Mouse (Mus musculus) lung, embryonic 16.5 days (tissue): ENCODE results near the gene C77080. TPM values are rescaled to one million over a fixed set of nuclear protein-coding genes. Genes with fewer than 3 reads are reported as not detected.

ENCODE experiments used
- ATAC-seq: fragments of 200-750 bp; cut with Nextera tagmentation; 2 replicates; pipeline ENCODE4 v1.8.0; 2017; ENCODE audit warnings: low read depth, mild to moderate bottlenecking, moderate library complexity
- H3K27ac ChIP-seq: fragments of 300-500 bp; sonication (generic); 2 replicates; pipeline ENCODE4 v1.5.1; 2014; ENCODE audit warnings: mild to moderate bottlenecking, control low read depth, low read length
- H3K27me3 ChIP-seq: fragments of 300-500 bp; sonication (generic); 2 replicates; pipeline ENCODE4 v1.6.1; 2014; ENCODE audit warnings: low read depth, low read length, mixed read lengths; ENCODE audit not compliant: control insufficient read depth, insufficient read depth
- H3K36me3 ChIP-seq: fragments of 300-500 bp; sonication (generic); 2 replicates; pipeline ENCODE4 v1.6.1; 2014; ENCODE audit warnings: low read length; ENCODE audit not compliant: control insufficient read depth, insufficient read depth
- H3K4me1 ChIP-seq: fragments of 300-500 bp; sonication (generic); replicated peaks from 2 replicates; pipeline ENCODE4 v1.6.1; 2014; ENCODE audit warnings: low read length, mixed read lengths; ENCODE audit not compliant: control insufficient read depth, insufficient read depth
- H3K4me2 ChIP-seq: fragments of 300-500 bp; sonication (generic); 2 replicates; pipeline ENCODE4 v1.6.1; 2014; ENCODE audit warnings: low read depth, low read length, control low read depth
- H3K4me3 ChIP-seq: fragments of 300-500 bp; sonication (generic); 2 replicates; pipeline ENCODE4 v1.5.1; 2014; ENCODE audit warnings: mild to moderate bottlenecking, low read length, control low read depth
- H3K9ac ChIP-seq: fragments of 300-500 bp; sonication (generic); 2 replicates; pipeline ENCODE4 v1.6.1; 2014; ENCODE audit warnings: low read length, control low read depth
- H3K9me3 ChIP-seq: fragments of 300-500 bp; sonication (generic); 2 replicates; pipeline ENCODE4 v1.6.1; 2016; ENCODE audit warnings: low read length; ENCODE audit not compliant: control insufficient read depth
- WGBS: fragments of 180-500 bp; shearing (Covaris S2); extraction: QIAGEN DNeasy Blood & Tissue Kit; methylation state at CpG from one replicate; pipeline ENCODE4 v1.1.7; 2014; 5-methylcytosine and 5-hydroxymethylcytosine counted together
- polyA plus RNA-seq: library from polyadenylated mRNA; unstranded; fragments of >200 nt; fragmentation: Nextera tagmentation; extraction: Ambion mirVana; gene quantifications from 2 replicates; pipeline ENCODE4 v1.2.1, GENCODE M21; 2015

C77080 gene
- polyA plus RNA-seq, 1 experiment from 2014 or later, result 3.4 TPM

- Histone ChIP-seq H3K27me3 (peaks cover 2% of the 10 kb centered on the region; the same call in 1 of the 2 replicates), H3K36me3 (peaks cover 7% of the 10 kb centered on the region; the same call in 1 of the 2 replicates), H3K27ac (no peak overlapping the region), H3K4me3 (no peak overlapping the region), H3K9me3 (no peaks in the 10 kb centered on the region), H3K4me2 (peak overlapping the region; percentile 50), H3K4me1 (peaks cover 25% of the 10 kb centered on the region), H3K9ac (peak overlapping the region; percentile 10)
- ATAC-seq, result peak; percentile 49; the same call in 1 of the 2 replicates
- 23% methylated on average over 5 of the region's 5 CpGs for WGBS
Observed at GRCm38 (mm10) chr4:129226441-129226963, 34.7 kb downstream of the C77080 start.

DNA sequence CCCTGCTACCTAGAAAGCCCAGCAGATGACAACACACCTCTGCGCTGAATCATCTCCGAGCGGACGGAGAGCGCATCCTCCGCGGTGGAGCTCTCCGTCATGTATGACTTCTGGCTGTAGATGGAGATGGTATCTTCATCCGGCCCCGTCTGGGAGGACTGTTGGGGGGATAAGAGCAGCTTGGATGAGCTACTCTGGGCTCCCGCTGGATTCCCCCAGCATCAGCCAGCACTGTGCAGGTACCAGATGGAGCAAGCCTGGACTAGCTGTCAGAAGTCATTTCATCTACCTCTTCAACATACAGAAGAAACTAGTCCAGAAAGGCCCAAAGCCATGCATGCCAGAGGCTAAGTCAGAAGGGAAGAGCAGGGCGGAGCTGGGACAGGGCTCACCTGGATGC lies 35.9 kb downstream of the C77080 start:
- WGBS, result 98% methylated on average over 12 of the region's 12 CpGs
- peaks cover 2% of the 10 kb centered on the region; the same call in 1 of the 2 replicates for H3K27me3 ChIP-seq
- no peak overlapping the region for H3K27ac ChIP-seq
- peaks cover 7% of the 10 kb centered on the region; the same call in 1 of the 2 replicates for H3K36me3 ChIP-seq
- H3K4me1 ChIP-seq, result peaks cover 21% of the 10 kb centered on the region
- no peak overlapping the region for H3K9ac ChIP-seq
- no peak overlapping the region for H3K4me3 ChIP-seq
- H3K9me3 ChIP-seq, result no peaks in the 10 kb centered on the region
- no peak for ATAC-seq
- no peak overlapping the region for H3K4me2 ChIP-seq

DNA sequence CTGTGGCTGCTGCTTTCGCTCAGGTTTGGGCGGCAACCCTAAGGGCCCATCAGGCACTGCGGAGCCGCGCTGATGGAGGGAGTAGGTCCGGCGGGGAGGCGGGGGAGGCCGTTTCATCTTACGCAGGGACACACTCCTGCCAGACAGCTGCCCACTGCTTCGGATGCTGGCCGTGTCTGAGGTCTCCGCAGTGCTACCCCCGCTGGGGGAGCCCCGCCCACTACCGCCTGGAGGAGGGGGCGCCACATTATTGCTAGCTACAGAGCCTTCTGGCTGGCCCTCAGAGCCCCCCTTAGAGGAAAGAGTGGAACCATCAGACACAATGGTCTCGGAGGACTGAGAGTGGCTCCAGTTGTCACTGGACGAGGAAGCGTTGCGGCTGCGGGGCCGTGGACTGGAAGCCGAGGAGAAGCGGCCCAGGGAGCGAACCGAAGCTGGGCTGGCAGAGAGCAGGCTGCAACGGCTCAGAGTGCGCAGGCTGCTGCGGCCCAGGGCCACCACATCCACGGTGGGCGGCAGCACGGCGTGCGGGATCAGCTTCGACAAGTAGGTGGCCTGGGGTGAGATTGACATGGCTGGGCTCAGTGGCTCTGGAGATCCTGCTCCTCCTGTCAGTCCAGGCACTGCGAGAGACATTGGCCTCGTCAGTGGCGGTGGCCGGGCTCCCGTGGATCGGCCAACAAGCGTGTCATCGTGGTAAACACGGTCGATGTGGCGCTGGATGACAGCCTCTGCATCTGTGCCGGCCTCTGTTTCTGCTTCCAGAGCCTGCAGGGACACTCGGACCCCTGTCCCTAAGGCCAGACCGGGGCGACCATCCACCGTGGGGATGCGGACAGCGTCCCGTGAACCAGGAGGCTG lies 37.6 kb downstream of the C77080 start:
- Histone ChIP-seq H3K9me3 (no peaks in the 10 kb centered on the region), H3K4me2 (peak overlapping the region; percentile 53), H3K27me3 (peaks cover 2% of the 10 kb centered on the region; the same call in 1 of the 2 replicates), H3K4me1 (peaks cover 21% of the 10 kb centered on the region), H3K4me3 (peak overlapping the region; percentile 25), H3K36me3 (peaks cover 14% of the 10 kb centered on the region), H3K9ac (peak overlapping the region; percentile 45), H3K27ac (no peak overlapping the region)
- 0 out of 2 replicates have a peak, but pooled peaks have one; percentile 4 for ATAC-seq
- 48% methylated on average over 55 of the region's 55 CpGs for WGBS

DNA sequence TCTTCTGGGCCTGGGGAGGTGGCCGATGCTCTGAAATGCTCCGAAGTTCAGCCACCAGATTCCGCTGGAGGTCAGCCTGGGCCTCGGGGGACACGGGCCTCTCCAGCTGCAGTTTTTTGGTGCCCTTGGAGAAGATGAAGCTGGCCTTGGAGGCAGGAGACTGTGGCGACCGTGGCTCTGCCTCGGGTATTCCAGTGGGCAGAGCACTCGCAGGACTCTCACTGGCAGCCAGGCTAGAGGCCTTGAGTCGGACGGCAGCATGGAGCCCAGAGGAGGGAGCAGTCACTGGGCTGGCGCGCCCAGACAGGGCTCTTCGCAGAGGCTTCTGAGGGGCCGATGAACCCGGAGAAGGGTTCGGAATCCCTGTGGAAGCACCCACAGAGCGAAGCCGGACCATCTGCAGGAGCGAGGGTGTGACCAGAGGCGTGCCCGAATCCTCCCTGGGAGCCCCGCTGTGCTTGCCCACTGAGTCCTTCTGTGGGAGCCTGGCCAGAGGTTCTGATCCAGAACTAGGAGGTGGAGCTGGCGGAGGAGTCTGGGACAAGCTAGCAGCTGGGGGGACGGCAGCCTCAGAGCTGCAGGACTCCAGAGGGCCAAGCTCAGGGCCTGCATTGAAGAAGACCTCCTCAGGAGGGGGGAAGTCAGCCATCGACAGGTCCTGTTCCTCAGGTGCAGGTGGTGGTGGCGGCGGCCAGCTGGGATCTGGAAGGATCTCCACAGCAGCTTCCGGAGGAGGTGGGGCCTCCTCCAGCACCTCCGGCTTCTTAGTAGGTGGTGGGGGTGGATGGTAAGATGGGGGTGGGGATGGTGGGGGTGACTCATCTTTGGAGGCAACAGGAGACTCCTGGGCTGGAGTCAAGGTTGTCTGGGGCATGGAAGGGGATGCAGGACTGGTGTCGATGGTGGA lies 38.9 kb downstream of the C77080 start:
- Histone ChIP-seq H3K4me1 (peaks cover 12% of the 10 kb centered on the region), H3K27ac (no peak overlapping the region), H3K36me3 (peaks cover 26% of the 10 kb centered on the region), H3K9me3 (no peaks in the 10 kb centered on the region), H3K4me2 (no peak overlapping the region), H3K4me3 (no peak overlapping the region), H3K9ac (no peak overlapping the region), H3K27me3 (peaks cover 2% of the 10 kb centered on the region; the same call in 1 of the 2 replicates)
- no peak for ATAC-seq
- 75% methylated on average over 31 of the region's 31 CpGs for WGBS

GRCm38 (mm10) chr4:129221097-129222010 lies 39.9 kb downstream of the C77080 start:
- Histone ChIP-seq H3K4me2 (no peak overlapping the region), H3K9me3 (no peaks in the 10 kb centered on the region), H3K36me3 (peaks cover 26% of the 10 kb centered on the region), H3K27ac (no peak overlapping the region), H3K4me3 (no peak overlapping the region), H3K4me1 (peaks cover 5% of the 10 kb centered on the region), H3K9ac (no peak overlapping the region), H3K27me3 (peaks cover 2% of the 10 kb centered on the region; the same call in 1 of the 2 replicates)
- WGBS, result 67% methylated on average over 23 of the region's 23 CpGs
- ATAC-seq, result no peak

- H3K4me2 ChIP-seq, result no peak overlapping the region
- no peak overlapping the region for H3K9ac ChIP-seq
- H3K36me3 ChIP-seq, result peaks cover 26% of the 10 kb centered on the region
- H3K27ac ChIP-seq, result no peak overlapping the region
- no peaks in the 10 kb centered on the region for H3K9me3 ChIP-seq
- no peaks in the 10 kb centered on the region; the same call in 1 of the 2 replicates for H3K4me1 ChIP-seq
- peaks cover 2% of the 10 kb centered on the region; the same call in 1 of the 2 replicates for H3K27me3 ChIP-seq
- WGBS, result 44% methylated on average over 7 of the region's 7 CpGs
- H3K4me3 ChIP-seq, result no peak overlapping the region
- no peak for ATAC-seq
Observed at GRCm38 (mm10) chr4:129220376-129221089, 40.7 kb downstream of the C77080 start.

GRCm38 (mm10) chr4:129219198-129219597 lies 42.0 kb downstream of the C77080 start:
- Histone ChIP-seq H3K27me3 (no peaks in the 10 kb centered on the region; the same call in 1 of the 2 replicates), H3K36me3 (peaks cover 33% of the 10 kb centered on the region), H3K9ac (no peak overlapping the region), H3K9me3 (no peaks in the 10 kb centered on the region), H3K27ac (no peak overlapping the region), H3K4me3 (no peak overlapping the region), H3K4me1 (no peaks in the 10 kb centered on the region; the same call in 1 of the 2 replicates), H3K4me2 (no peak overlapping the region)
- no peak for ATAC-seq
- 83% methylated on average over 10 of the region's 10 CpGs for WGBS
